Comparison of ENCODE assay signal across 13 mouse cellular contexts in the genomic region with DNA sequence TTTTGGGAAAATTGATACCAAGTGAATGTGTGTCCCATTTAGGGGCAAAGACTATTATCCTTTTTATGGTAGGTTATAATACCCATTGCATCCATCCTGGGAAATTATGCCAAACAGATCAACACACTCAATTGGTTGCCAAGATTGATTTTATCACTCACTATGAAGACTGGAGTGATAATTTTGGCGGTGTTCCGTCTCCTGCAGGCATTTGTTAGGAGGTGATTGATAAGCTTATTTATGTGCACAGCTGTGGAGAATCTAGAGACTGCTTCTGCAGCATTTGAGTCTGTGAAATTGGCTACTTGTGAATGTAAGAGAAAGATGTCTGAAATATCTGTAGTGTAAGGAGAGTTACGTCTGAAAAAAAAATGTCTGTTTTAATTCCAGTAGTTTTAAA.
"Had no signal": no experiment of that assay in that cellular context is flagged by ENCODE, and none has a peak within 500 bp of the region (broad histone marks: within the 10 kb centered on the region; RNA-seq: fewer than 3 reads in every experiment).

No protein-coding gene starts in this region.

- H3K27ac ChIP-seq: layer of hippocampus, adult 2 months; limb, embryonic 13.5 days; liver, embryonic 14.5 days; stomach, embryonic 15.5 days had no signal

- H3K36me3 ChIP-seq: limb, embryonic 13.5 days; stomach, embryonic 15.5 days had no signal

- H3K9ac ChIP-seq: limb, embryonic 13.5 days; liver, embryonic 14.5 days; stomach, embryonic 15.5 days had no signal

- H3K4me1 ChIP-seq: limb, embryonic 13.5 days; stomach, embryonic 15.5 days had no signal

- H3K4me2 ChIP-seq: limb, embryonic 13.5 days; stomach, embryonic 15.5 days had no signal

- H3K9me3 ChIP-seq: limb, embryonic 13.5 days; stomach, embryonic 15.5 days had no signal

- DNase-seq: kidney, adult 11 months; kidney, adult 9 months; kidney, postnatal 10 days; kidney, postnatal 4 days; left cerebral cortex, postnatal 4 days; lung, adult 18-20 months; midbrain, embryonic 14.5 days; right cerebral cortex, postnatal 14 days; thymus, postnatal 36 days had no signal

- H3K4me3 ChIP-seq: layer of hippocampus, adult 2 months; limb, embryonic 13.5 days; stomach, embryonic 15.5 days had no signal

- H3K27me3 ChIP-seq: limb, embryonic 13.5 days; stomach, embryonic 15.5 days had no signal
